Mouse (Mus musculus) small intestine, adult 2 months (tissue): ENCODE data around the gene Mpzl2.

Source experiments
- CTCF ChIP-seq: fragments of 200-500 bp; IDR thresholded peaks from 2 replicates; pipeline ENCODE4 v1.5.1; 2012; ENCODE audit warnings: low read depth, mild to moderate bottlenecking, control low read depth, inconsistent platforms, low read length, moderate library complexity, mixed read lengths; ENCODE audit not compliant: insufficient replicate concordance, insufficient read length; ENCODE audit errors: extremely low read depth
- POLR2A ChIP-seq: fragments of 200-500 bp; IDR thresholded peaks from 2 replicates; pipeline ENCODE4 v1.6.1; 2012; ENCODE audit warnings: low read depth, mild to moderate bottlenecking, control low read depth, inconsistent platforms, low read length, moderate library complexity

DNA sequence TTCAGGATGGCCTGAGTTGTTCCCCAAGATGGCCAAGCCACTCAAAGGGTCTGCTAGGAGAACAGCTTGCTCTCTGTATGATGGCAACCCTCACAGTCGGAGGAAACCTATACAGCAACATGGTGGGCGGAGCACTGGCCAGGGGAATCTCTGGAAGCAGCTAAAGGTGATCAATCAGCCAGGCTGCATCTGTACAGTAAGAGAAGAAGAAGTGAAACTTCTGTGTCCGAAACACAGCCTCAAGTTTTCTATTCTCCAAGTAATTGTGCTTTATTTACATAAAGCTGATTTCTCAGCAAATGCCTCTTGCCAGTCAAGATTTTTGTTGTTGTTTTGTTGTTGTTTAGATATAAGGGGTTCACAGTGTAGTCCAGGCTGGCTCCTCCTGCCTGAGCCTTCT lies 38.3 kb downstream of the Mpzl2 start:
- TF ChIP-seq CTCF: no peak
- no peak for TF ChIP-seq POLR2A
